Mouse (Mus musculus): ENCODE measurements around the gene Isx. TPM values are rescaled to one million over a fixed set of nuclear protein-coding genes. Genes with fewer than 3 reads are reported as not detected.

Gene Isx
- not detected in 2 replicates for polyA plus RNA-seq (2014; fragmentation: Nextera tagmentation; extraction: Ambion mirVana)

- 79% methylated on average over 3 of the region's 3 CpGs for WGBS
- H3K9ac ChIP-seq (replicated peaks; ENCODE audit: low read length) = no peak within 1 kb of the TSS
- H3K4me1 ChIP-seq (ENCODE audit: control insufficient read depth, insufficient read depth, low read length) = no peaks in the 10 kb centered on the region
- DNase-seq (ENCODE audit: low spot score) = no peak
- no peak within 1 kb of the TSS for H3K4me2 ChIP-seq (ENCODE audit: low read depth, low read length)
- no peak within 1 kb of the TSS for H3K27ac ChIP-seq (replicated peaks; ENCODE audit: low read depth, low read length)
- no peaks in the 10 kb centered on the region for H3K27me3 ChIP-seq (ENCODE audit: control insufficient read depth, insufficient read depth, low read length)
- H3K36me3 ChIP-seq (replicated peaks; ENCODE audit: control insufficient read depth, insufficient read depth, low read depth, low read length) = no peaks in the 10 kb centered on the region
- no peak for ATAC-seq (replicated peaks; ENCODE audit: insufficient number of reproducible peaks, low FRiP score, low TSS enrichment, low read depth)
- H3K9me3 ChIP-seq (replicated peaks; ENCODE audit: control insufficient read depth, low read length) = no peaks in the 10 kb centered on the region
- H3K4me3 ChIP-seq (ENCODE audit: low read depth, low read length) = no peak within 1 kb of the TSS
Observed at GRCm38 (mm10) chr8:74872940-74873339, at the start of gene Isx. Gene Isx (plus strand): TSS chr8:74873173.

GRCm38 (mm10) chr8:74827689-74828088, 45.3 kb upstream of the Isx start:
- Histone ChIP-seq H3K4me2 (ENCODE audit: low read depth, low read length) (no peak overlapping the region), H3K4me3 (ENCODE audit: low read depth, low read length) (no peak overlapping the region), H3K36me3 (replicated peaks; ENCODE audit: control insufficient read depth, insufficient read depth, low read depth, low read length) (no peaks in the 10 kb centered on the region), H3K4me1 (ENCODE audit: control insufficient read depth, insufficient read depth, low read length) (no peaks in the 10 kb centered on the region), H3K9ac (replicated peaks; ENCODE audit: low read length) (no peak overlapping the region), H3K9me3 (replicated peaks; ENCODE audit: control insufficient read depth, low read length) (no peaks in the 10 kb centered on the region), H3K27me3 (ENCODE audit: control insufficient read depth, insufficient read depth, low read length) (no peaks in the 10 kb centered on the region), H3K27ac (replicated peaks; ENCODE audit: low read depth, low read length) (no peak overlapping the region)
- 79% methylated on average over 3 of the region's 3 CpGs for WGBS
- DNase-seq (ENCODE audit: low spot score) = no peak
- ATAC-seq (replicated peaks; ENCODE audit: insufficient number of reproducible peaks, low FRiP score, low TSS enrichment, low read depth) = no peak

GRCm38 (mm10) chr8:74831322-74831721, 41.7 kb upstream of the Isx start:
- ATAC-seq (replicated peaks; ENCODE audit: insufficient number of reproducible peaks, low FRiP score, low TSS enrichment, low read depth) (no peak), DNase-seq (ENCODE audit: low spot score) (no peak)
- Histone ChIP-seq H3K9me3 (replicated peaks; ENCODE audit: control insufficient read depth, low read length) (no peaks in the 10 kb centered on the region), H3K9ac (replicated peaks; ENCODE audit: low read length) (no peak overlapping the region), H3K27me3 (ENCODE audit: control insufficient read depth, insufficient read depth, low read length) (no peaks in the 10 kb centered on the region), H3K4me3 (ENCODE audit: low read depth, low read length) (no peak overlapping the region), H3K4me1 (ENCODE audit: control insufficient read depth, insufficient read depth, low read length) (no peaks in the 10 kb centered on the region), H3K27ac (replicated peaks; ENCODE audit: low read depth, low read length) (no peak overlapping the region), H3K4me2 (ENCODE audit: low read depth, low read length) (no peak overlapping the region), H3K36me3 (replicated peaks; ENCODE audit: control insufficient read depth, insufficient read depth, low read depth, low read length) (no peaks in the 10 kb centered on the region)
- 73% methylated on average over 5 of the region's 5 CpGs for WGBS

- no peaks in the 10 kb centered on the region for H3K27me3 ChIP-seq (ENCODE audit: control insufficient read depth, insufficient read depth, low read length)
- no peaks in the 10 kb centered on the region for H3K36me3 ChIP-seq (replicated peaks; ENCODE audit: control insufficient read depth, insufficient read depth, low read depth, low read length)
- no peak overlapping the region for H3K4me2 ChIP-seq (ENCODE audit: low read depth, low read length)
- H3K4me1 ChIP-seq (ENCODE audit: control insufficient read depth, insufficient read depth, low read length) = no peaks in the 10 kb centered on the region
- H3K9me3 ChIP-seq (replicated peaks; ENCODE audit: control insufficient read depth, low read length) = no peaks in the 10 kb centered on the region
- no peak overlapping the region for H3K27ac ChIP-seq (replicated peaks; ENCODE audit: low read depth, low read length)
- ATAC-seq (replicated peaks; ENCODE audit: insufficient number of reproducible peaks, low FRiP score, low TSS enrichment, low read depth) (no peak), DNase-seq (ENCODE audit: low spot score) (no peak)
- no peak overlapping the region for H3K4me3 ChIP-seq (ENCODE audit: low read depth, low read length)
- 47% methylated on average over 1 of the region's 1 CpGs for WGBS
- no peak overlapping the region for H3K9ac ChIP-seq (replicated peaks; ENCODE audit: low read length)
Observed at GRCm38 (mm10) chr8:74834246-74834645, 38.7 kb upstream of the Isx start.

- Histone ChIP-seq H3K27ac (replicated peaks; ENCODE audit: low read depth, low read length) (no peak overlapping the region), H3K9me3 (replicated peaks; ENCODE audit: control insufficient read depth, low read length) (no peaks in the 10 kb centered on the region), H3K4me2 (ENCODE audit: low read depth, low read length) (no peak overlapping the region), H3K4me3 (ENCODE audit: low read depth, low read length) (no peak overlapping the region), H3K27me3 (ENCODE audit: control insufficient read depth, insufficient read depth, low read length) (no peaks in the 10 kb centered on the region), H3K4me1 (ENCODE audit: control insufficient read depth, insufficient read depth, low read length) (no peaks in the 10 kb centered on the region), H3K36me3 (replicated peaks; ENCODE audit: control insufficient read depth, insufficient read depth, low read depth, low read length) (no peaks in the 10 kb centered on the region), H3K9ac (replicated peaks; ENCODE audit: low read length) (no peak overlapping the region)
- WGBS = 18% methylated on average over 12 of the region's 12 CpGs
- ATAC-seq (replicated peaks; ENCODE audit: insufficient number of reproducible peaks, low FRiP score, low TSS enrichment, low read depth) (no peak), DNase-seq (ENCODE audit: low spot score) (peak; percentile 33)
Observed at GRCm38 (mm10) chr8:74847376-74848048, 25.5 kb upstream of the Isx start.

DNA sequence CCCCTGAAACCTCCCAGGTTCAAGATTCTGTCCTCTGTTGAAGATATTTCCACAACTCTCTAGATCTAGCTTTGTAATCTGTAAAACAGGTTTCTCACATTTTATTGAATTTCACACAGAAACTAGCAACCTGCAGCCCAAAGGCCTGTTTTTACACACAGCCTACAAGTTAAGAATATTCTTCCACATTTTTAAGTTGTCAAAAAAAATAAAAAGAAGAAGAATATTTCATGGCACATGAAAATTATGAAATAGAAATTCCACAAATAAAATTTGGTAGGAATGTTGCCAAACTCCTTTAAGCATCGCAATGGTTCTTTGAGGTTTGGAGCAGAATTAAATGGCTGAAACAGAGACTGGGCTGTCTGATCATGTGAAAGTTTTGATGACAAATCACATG, 24.3 kb upstream of the Isx start:
- Histone ChIP-seq H3K9ac (replicated peaks; ENCODE audit: low read length) (no peak overlapping the region), H3K27ac (replicated peaks; ENCODE audit: low read depth, low read length) (no peak overlapping the region), H3K27me3 (ENCODE audit: control insufficient read depth, insufficient read depth, low read length) (no peaks in the 10 kb centered on the region), H3K9me3 (replicated peaks; ENCODE audit: control insufficient read depth, low read length) (no peaks in the 10 kb centered on the region), H3K4me3 (ENCODE audit: low read depth, low read length) (no peak overlapping the region), H3K36me3 (replicated peaks; ENCODE audit: control insufficient read depth, insufficient read depth, low read depth, low read length) (no peaks in the 10 kb centered on the region), H3K4me2 (ENCODE audit: low read depth, low read length) (no peak overlapping the region), H3K4me1 (ENCODE audit: control insufficient read depth, insufficient read depth, low read length) (no peaks in the 10 kb centered on the region)
- no peak for DNase-seq (ENCODE audit: low spot score)
- WGBS = 98% methylated on average over 1 of the region's 1 CpGs
- no peak for ATAC-seq (replicated peaks; ENCODE audit: insufficient number of reproducible peaks, low FRiP score, low TSS enrichment, low read depth)

GRCm38 (mm10) chr8:74850971-74851370, 22.0 kb upstream of the Isx start:
- ATAC-seq (replicated peaks; ENCODE audit: insufficient number of reproducible peaks, low FRiP score, low TSS enrichment, low read depth) (no peak), DNase-seq (ENCODE audit: low spot score) (no peak)
- Histone ChIP-seq H3K27me3 (ENCODE audit: control insufficient read depth, insufficient read depth, low read length) (no peaks in the 10 kb centered on the region), H3K4me1 (ENCODE audit: control insufficient read depth, insufficient read depth, low read length) (no peaks in the 10 kb centered on the region), H3K9ac (replicated peaks; ENCODE audit: low read length) (no peak overlapping the region), H3K36me3 (replicated peaks; ENCODE audit: control insufficient read depth, insufficient read depth, low read depth, low read length) (no peaks in the 10 kb centered on the region), H3K27ac (replicated peaks; ENCODE audit: low read depth, low read length) (no peak overlapping the region), H3K4me2 (ENCODE audit: low read depth, low read length) (no peak overlapping the region), H3K9me3 (replicated peaks; ENCODE audit: control insufficient read depth, low read length) (no peaks in the 10 kb centered on the region), H3K4me3 (ENCODE audit: low read depth, low read length) (no peak overlapping the region)

- DNase-seq (ENCODE audit: low spot score) (peak; percentile 79), ATAC-seq (replicated peaks; ENCODE audit: insufficient number of reproducible peaks, low FRiP score, low TSS enrichment, low read depth) (peak; percentile 49; the same call in 1 of the 2 replicates)
- WGBS = 29% methylated on average over 3 of the region's 3 CpGs
- Histone ChIP-seq H3K4me1 (ENCODE audit: control insufficient read depth, insufficient read depth, low read length) (no peaks in the 10 kb centered on the region), H3K4me3 (ENCODE audit: low read depth, low read length) (no peak overlapping the region), H3K9ac (replicated peaks; ENCODE audit: low read length) (no peak overlapping the region), H3K4me2 (ENCODE audit: low read depth, low read length) (no peak overlapping the region), H3K27ac (replicated peaks; ENCODE audit: low read depth, low read length) (no peak overlapping the region), H3K27me3 (ENCODE audit: control insufficient read depth, insufficient read depth, low read length) (no peaks in the 10 kb centered on the region), H3K9me3 (replicated peaks; ENCODE audit: control insufficient read depth, low read length) (no peaks in the 10 kb centered on the region), H3K36me3 (replicated peaks; ENCODE audit: control insufficient read depth, insufficient read depth, low read depth, low read length) (no peaks in the 10 kb centered on the region)
Observed at GRCm38 (mm10) chr8:74851837-74852236, 21.1 kb upstream of the Isx start.
